Mouse (Mus musculus) cerebellum, adult 2 months (tissue): ENCODE results near the gene March8. TPM values are rescaled to one million over a fixed set of nuclear protein-coding genes. Genes with fewer than 3 reads are reported as not detected.

Experiments
- DNase-seq, 2 experiments: peaks; one replicate each; pipeline ENCODE4 v3.0.0; 2021
- H3K27ac ChIP-seq: fragments of 200-500 bp; 2 replicates; pipeline ENCODE4 v1.5.1; 2012; ENCODE audit warnings: low read length, control low read depth, inconsistent platforms; ENCODE audit not compliant: insufficient read depth
- H3K27me3 ChIP-seq: fragments of 200-500 bp; 2 replicates; pipeline ENCODE4 v1.6.1; 2012; ENCODE audit warnings: inconsistent platforms, mild to moderate bottlenecking, low read length, moderate library complexity; ENCODE audit not compliant: control insufficient read depth, insufficient read depth
- H3K4me1 ChIP-seq: fragments of 200-500 bp; 2 replicates; pipeline ENCODE4 v1.6.1; 2011; ENCODE audit warnings: low read length; ENCODE audit not compliant: control insufficient read depth, insufficient read depth
- H3K4me3 ChIP-seq: fragments of 200-500 bp; replicated peaks from 2 replicates; pipeline ENCODE3; 2011; ENCODE audit warnings: mild to moderate bottlenecking, low read depth, low read length, control low read depth; ENCODE audit not compliant: insufficient read depth
- CTCF ChIP-seq: fragments of 200-500 bp; IDR thresholded peaks from 2 replicates; pipeline ENCODE4 v1.5.1; 2011; ENCODE audit warnings: low read depth, mild to moderate bottlenecking, control low read depth, low read length, moderate library complexity, borderline replicate concordance; ENCODE audit not compliant: insufficient read depth
- POLR2A ChIP-seq: fragments of 200-500 bp; IDR thresholded peaks from 2 replicates; pipeline ENCODE4 v1.6.1; 2011; ENCODE audit warnings: low read length, control low read depth, borderline replicate concordance; ENCODE audit not compliant: insufficient read depth
- WGBS: fragments of 180-500 bp; shearing (Covaris S2); methylation state at CpG from one replicate; pipeline ENCODE4 v1.1.7; 2018; 5-methylcytosine and 5-hydroxymethylcytosine counted together
- polyA plus RNA-seq: library from polyadenylated mRNA; depleted of rRNA; stranded (reverse); fragments of >200 nt; gene quantifications from 2 replicates; pipeline ENCODE4 v1.2.3, GENCODE M21; 2012; rRNA removed

Gene March8
- polyA plus RNA-seq, 1 experiment: 80.9 TPM

- no peak overlapping the region for H3K27ac ChIP-seq
- H3K4me1 ChIP-seq: no peaks in the 10 kb centered on the region
- H3K27me3 ChIP-seq: no peaks in the 10 kb centered on the region; the same call in 1 of the 2 replicates
- H3K4me3 ChIP-seq: no peak overlapping the region
- TF ChIP-seq POLR2A (no peak), CTCF (no peak)
- DNase-seq: no peak
- WGBS: 81% methylated on average over 4 of the region's 4 CpGs
These were observed 120.9 kb downstream of the March8 start for GRCm38 (mm10) chr6:116458728-116459127.

Other genes with a start within 250 kb of the March8 start
- 54.9 and 55.8 TPM in 2 replicates for gene Tmcc1, start 144.5 kb upstream of the March8 start, polyA plus RNA-seq
- 316 and 337 TPM in 2 replicates for gene Washc2, start 130.0 kb upstream of the March8 start, polyA plus RNA-seq
- 8.0 and 8.5 TPM in 2 replicates for gene Zfand4, start 73.8 kb upstream of the March8 start, polyA plus RNA-seq
- 0.74 and 0.84 TPM in 2 replicates for gene Alox5, start 123.2 kb downstream of the March8 start, polyA plus RNA-seq
- not detected in 2 replicates for gene Olfr211, start 151.1 kb downstream of the March8 start, polyA plus RNA-seq
- gene Olfr212, start 168.5 kb downstream of the March8 start, polyA plus RNA-seq: 0.03 TPM in 1 of 2 replicates, not detected in the other
- gene Olfr213, start 200.4 kb downstream of the March8 start, polyA plus RNA-seq: not detected in 2 replicates
- gene Gm5580, start 213.1 kb downstream of the March8 start, polyA plus RNA-seq: 0.11 and 0.21 TPM in 2 replicates
- gene Olfr214, start 216.2 kb downstream of the March8 start, polyA plus RNA-seq: not detected in 2 replicates
- not detected in 2 replicates for gene Olfr215, start 246.2 kb downstream of the March8 start, polyA plus RNA-seq